Mouse (Mus musculus) erythroblast, embryonic 14.5 days (primary cell): ENCODE data around the gene Slc23a2.

ENCODE experiments used
- GATA1 ChIP-seq: IDR thresholded peaks from 2 replicates; pipeline ENCODE4 v1.6.1; 2012; ENCODE audit warnings: low read length, inconsistent platforms, mixed read lengths
- TAL1 ChIP-seq: IDR thresholded peaks from 3 replicates; pipeline ENCODE4 v1.6.1; 2012; ENCODE audit warnings: low read length, inconsistent platforms, mixed read lengths

DNA sequence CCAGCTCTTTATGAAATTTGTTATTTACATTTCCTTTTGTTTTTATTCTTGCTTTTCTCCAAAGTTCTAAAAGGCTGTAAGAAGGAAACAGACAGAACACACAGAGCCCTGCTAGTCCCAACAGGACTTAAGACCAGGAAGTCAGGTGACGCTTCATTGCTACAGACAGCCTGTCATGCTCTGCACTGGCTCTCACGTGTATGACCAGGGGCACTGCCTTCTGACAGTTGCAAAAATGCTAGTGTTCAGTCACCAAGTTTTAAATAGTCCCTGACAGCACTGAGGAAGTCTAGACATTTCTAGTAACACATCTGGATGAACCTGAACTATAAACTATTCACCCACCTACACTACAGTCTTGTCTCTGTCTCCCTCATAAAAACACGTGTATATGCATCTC lies 34.2 kb downstream of the Slc23a2 start:
- TF ChIP-seq GATA1 (no peak), TAL1 (no peak)
